Mouse (Mus musculus): ENCODE data around the gene Ep400. TPM values are rescaled to one million over a fixed set of nuclear protein-coding genes. Genes with fewer than 3 reads are reported as not detected.

Ep400 gene
- polyA plus RNA-seq, 1 experiment from 2014 or later = 56.3 TPM

DNA sequence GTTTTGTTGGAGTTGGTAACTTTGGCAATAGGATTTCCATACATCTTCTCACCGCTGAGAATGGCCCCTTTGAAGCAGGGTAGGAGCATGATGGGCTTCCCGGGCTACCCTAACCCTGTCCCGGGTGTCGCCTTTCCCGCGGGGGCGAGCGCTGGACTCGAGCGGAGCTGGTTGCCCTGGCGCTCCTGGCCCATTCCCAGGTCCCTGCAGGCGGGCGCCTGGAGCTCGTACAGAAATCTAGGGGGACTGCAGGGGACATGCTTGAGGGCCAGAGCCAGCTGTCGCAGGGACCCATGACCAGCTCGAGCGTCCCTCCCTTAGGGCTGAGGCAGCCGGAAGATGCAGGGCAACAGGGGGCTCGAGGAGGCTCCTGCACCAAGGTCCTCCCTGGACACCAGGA is 142.4 kb downstream of the Ep400 start:
- WGBS = 19% methylated on average over 19 of the region's 19 CpGs
- Histone ChIP-seq H3K4me3 (ENCODE audit: low read length) (no peak overlapping the region), H3K9ac (ENCODE audit: low read depth, low read length) (no peak overlapping the region), H3K9me3 (ENCODE audit: control insufficient read depth, low read length) (no peaks in the 10 kb centered on the region), H3K27ac (ENCODE audit: low read depth, low read length) (no peak overlapping the region), H3K27me3 (ENCODE audit: control insufficient read depth, insufficient read depth, low read length) (no peaks in the 10 kb centered on the region), H3K36me3 (ENCODE audit: control insufficient read depth, insufficient read depth, low read length) (no peaks in the 10 kb centered on the region), H3K4me1 (ENCODE audit: control insufficient read depth, insufficient read depth, low read length) (no peaks in the 10 kb centered on the region), H3K4me2 (replicated peaks; ENCODE audit: low read depth, low read length) (peak overlapping the region; percentile 18)
- no peak for ATAC-seq (ENCODE audit: low FRiP score, low TSS enrichment)

DNA sequence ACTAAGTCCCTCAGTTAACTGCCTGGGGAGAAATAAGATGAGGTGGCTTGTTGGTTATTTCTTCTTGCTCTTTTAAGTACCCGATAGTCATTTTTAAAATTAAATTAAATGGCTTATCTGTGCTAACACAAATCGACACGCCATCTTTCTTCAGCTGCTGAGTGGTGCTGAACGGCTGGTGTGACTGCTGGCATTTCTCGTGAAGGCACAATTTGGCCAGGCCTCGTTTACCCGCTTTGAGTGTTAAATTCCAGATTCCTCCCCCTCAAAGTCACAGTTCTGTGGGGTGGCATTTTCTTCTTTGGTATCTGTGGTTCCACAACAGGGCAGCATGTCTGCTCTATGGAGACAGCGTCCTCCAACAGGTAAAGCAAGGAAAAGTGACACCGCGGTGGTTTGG is 143.2 kb downstream of the Ep400 start:
- no peaks in the 10 kb centered on the region for H3K36me3 ChIP-seq (ENCODE audit: control insufficient read depth, insufficient read depth, low read length)
- H3K9ac ChIP-seq (ENCODE audit: low read depth, low read length) = no peak overlapping the region
- ATAC-seq (ENCODE audit: low FRiP score, low TSS enrichment) = no peak
- H3K4me2 ChIP-seq (replicated peaks; ENCODE audit: low read depth, low read length) = no peak overlapping the region
- H3K9me3 ChIP-seq (ENCODE audit: control insufficient read depth, low read length) = no peaks in the 10 kb centered on the region
- WGBS = 64% methylated on average over 10 of the region's 10 CpGs
- H3K27ac ChIP-seq (ENCODE audit: low read depth, low read length) = no peak overlapping the region
- no peaks in the 10 kb centered on the region for H3K4me1 ChIP-seq (ENCODE audit: control insufficient read depth, insufficient read depth, low read length)
- no peaks in the 10 kb centered on the region for H3K27me3 ChIP-seq (ENCODE audit: control insufficient read depth, insufficient read depth, low read length)
- H3K4me3 ChIP-seq (ENCODE audit: low read length) = no peak overlapping the region

DNA sequence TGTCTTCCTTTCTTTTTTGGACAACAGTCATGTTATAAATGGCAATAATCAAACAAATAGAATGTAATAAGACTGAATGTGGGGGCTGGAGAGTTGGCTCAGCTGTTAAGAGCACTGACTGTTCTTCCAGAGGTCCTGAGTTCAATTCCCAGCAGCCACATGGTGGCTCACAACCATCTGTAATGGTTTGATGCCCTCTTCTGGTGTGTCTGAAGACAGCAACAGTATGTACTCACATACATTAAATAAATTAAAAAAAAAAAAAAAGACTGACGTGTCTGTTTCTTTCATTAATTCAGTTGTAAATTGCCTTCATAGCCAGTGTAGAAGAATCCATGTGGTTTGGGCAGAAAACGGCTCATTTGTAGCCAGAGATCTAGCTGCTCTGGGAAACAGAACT is 146.2 kb downstream of the Ep400 start:
- no peak for ATAC-seq (ENCODE audit: low FRiP score, low TSS enrichment)
- H3K27me3 ChIP-seq (ENCODE audit: control insufficient read depth, insufficient read depth, low read length) = no peaks in the 10 kb centered on the region
- 67% methylated on average over 2 of the region's 2 CpGs for WGBS
- H3K36me3 ChIP-seq (ENCODE audit: control insufficient read depth, insufficient read depth, low read length) = no peaks in the 10 kb centered on the region
- no peak overlapping the region for H3K9ac ChIP-seq (ENCODE audit: low read depth, low read length)
- no peak overlapping the region for H3K27ac ChIP-seq (ENCODE audit: low read depth, low read length)
- no peaks in the 10 kb centered on the region for H3K4me1 ChIP-seq (ENCODE audit: control insufficient read depth, insufficient read depth, low read length)
- H3K4me2 ChIP-seq (replicated peaks; ENCODE audit: low read depth, low read length) = no peak overlapping the region
- H3K4me3 ChIP-seq (ENCODE audit: low read length) = no peak overlapping the region
- H3K9me3 ChIP-seq (ENCODE audit: control insufficient read depth, low read length) = no peaks in the 10 kb centered on the region

DNA sequence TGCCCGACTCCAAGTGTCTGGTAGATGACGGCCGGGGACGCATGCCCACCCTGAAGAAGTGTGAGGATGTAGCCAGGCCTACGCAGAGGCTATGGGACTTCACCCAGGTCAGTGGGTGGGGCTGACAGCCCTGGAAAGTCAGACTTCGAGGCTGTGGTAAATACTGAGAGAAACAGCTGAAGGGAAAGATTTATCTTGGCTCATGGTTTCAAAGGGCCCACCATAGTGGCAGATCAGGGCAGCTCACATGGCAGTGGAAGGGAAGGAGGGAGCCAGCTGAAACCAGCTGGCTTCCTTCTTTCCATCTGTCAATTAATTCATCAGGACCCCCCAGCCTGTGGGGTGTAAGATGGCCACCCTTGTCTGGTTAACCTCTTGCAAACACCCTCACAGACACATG is 151.3 kb downstream of the Ep400 start:
- H3K27ac ChIP-seq (ENCODE audit: low read depth, low read length) = no peak overlapping the region
- H3K4me1 ChIP-seq (ENCODE audit: control insufficient read depth, insufficient read depth, low read length) = no peaks in the 10 kb centered on the region
- ATAC-seq (ENCODE audit: low FRiP score, low TSS enrichment) = no peak
- H3K9me3 ChIP-seq (ENCODE audit: control insufficient read depth, low read length) = no peaks in the 10 kb centered on the region
- H3K27me3 ChIP-seq (ENCODE audit: control insufficient read depth, insufficient read depth, low read length) = no peaks in the 10 kb centered on the region
- 82% methylated on average over 6 of the region's 6 CpGs for WGBS
- no peak overlapping the region for H3K4me2 ChIP-seq (replicated peaks; ENCODE audit: low read depth, low read length)
- no peak overlapping the region for H3K4me3 ChIP-seq (ENCODE audit: low read length)
- no peaks in the 10 kb centered on the region for H3K36me3 ChIP-seq (ENCODE audit: control insufficient read depth, insufficient read depth, low read length)
- H3K9ac ChIP-seq (ENCODE audit: low read depth, low read length) = no peak overlapping the region

Small RNA genes lying within 50 kb of the gene (microRNA-seq; reads per million reads assigned to microRNA genes)
- 2.3 reads per million, percentile 6 among the genes with 10 or more reads in this experiment for gene Mir7026

Other genes with a start within 250 kb of the Ep400 start
- gene Galnt9, start 226.4 kb downstream of the Ep400 start, polyA plus RNA-seq (2014; fragmentation: Nextera tagmentation; extraction: Ambion mirVana) = 0.09 TPM in 1 of 2 replicates, not detected in the other
- gene Noc4l, start 117.3 kb downstream of the Ep400 start, polyA plus RNA-seq (2014; fragmentation: Nextera tagmentation; extraction: Ambion mirVana) = 47.4 and 61.4 TPM in 2 replicates
- 23.9 and 31.1 TPM in 2 replicates for gene Ddx51, start 117.3 kb downstream of the Ep400 start, polyA plus RNA-seq (2014; fragmentation: Nextera tagmentation; extraction: Ambion mirVana)
- 24.5 and 25.2 TPM in 2 replicates for gene Pus1, start 9.9 kb upstream of the Ep400 start, polyA plus RNA-seq (2014; fragmentation: Nextera tagmentation; extraction: Ambion mirVana)
- 33.6 and 34.6 TPM in 2 replicates for gene Ulk1, start 39.4 kb upstream of the Ep400 start, polyA plus RNA-seq (2014; fragmentation: Nextera tagmentation; extraction: Ambion mirVana)
- gene Hscb, start 69.1 kb upstream of the Ep400 start, polyA plus RNA-seq (2014; fragmentation: Nextera tagmentation; extraction: Ambion mirVana) = 31.0 and 31.3 TPM in 2 replicates
- 36.2 and 37.5 TPM in 2 replicates for gene Chek2, start 69.3 kb upstream of the Ep400 start, polyA plus RNA-seq (2014; fragmentation: Nextera tagmentation; extraction: Ambion mirVana)
- 19.3 and 24.7 TPM in 2 replicates for gene Ttc28, start 109.1 kb upstream of the Ep400 start, polyA plus RNA-seq (2014; fragmentation: Nextera tagmentation; extraction: Ambion mirVana)

Data from kidney, embryonic 14.5 days (tissue).